Mouse (Mus musculus) stomach, embryonic 16.5 days (tissue): ENCODE measurements around the gene Hk1. TPM values are rescaled to one million over a fixed set of nuclear protein-coding genes. Genes with fewer than 3 reads are reported as not detected.
A peak's percentile ranks its signal among the peaks of the same experiment; 100 is the strongest.

Source experiments
- ATAC-seq: fragments of 200-750 bp; cut with Nextera tagmentation; 2 replicates; pipeline ENCODE4 v1.8.0; 2017; ENCODE audit warnings: moderate number of reproducible peaks, moderate TSS enrichment; ENCODE audit not compliant: insufficient read depth, low FRiP score
- H3K27ac ChIP-seq: fragments of 300-500 bp; sonication (generic); 2 replicates; pipeline ENCODE4 v1.5.1; 2014; ENCODE audit warnings: low read length
- H3K27me3 ChIP-seq: fragments of 300-500 bp; sonication (generic); 2 replicates; pipeline ENCODE4 v1.6.1; 2014; ENCODE audit warnings: low read length, control low read depth, mixed read lengths; ENCODE audit not compliant: control insufficient read depth, insufficient read depth
- H3K36me3 ChIP-seq: fragments of 300-500 bp; sonication (generic); 2 replicates; pipeline ENCODE4 v1.6.1; 2014; ENCODE audit warnings: low read length; ENCODE audit not compliant: control insufficient read depth, insufficient read depth
- H3K4me1 ChIP-seq: fragments of 300-500 bp; sonication (generic); 2 replicates; pipeline ENCODE4 v1.6.1; 2014; ENCODE audit warnings: low read length, control low read depth, mixed read lengths; ENCODE audit not compliant: control insufficient read depth, insufficient read depth
- H3K4me2 ChIP-seq: fragments of 300-500 bp; sonication (generic); 2 replicates; pipeline ENCODE4 v1.6.1; 2014; ENCODE audit warnings: low read depth, low read length, mixed read lengths
- H3K4me3 ChIP-seq: fragments of 300-500 bp; sonication (generic); replicated peaks from 2 replicates; pipeline ENCODE4 v1.5.1; 2014; ENCODE audit warnings: mild to moderate bottlenecking, low read length
- H3K9ac ChIP-seq: fragments of 300-500 bp; sonication (generic); 2 replicates; pipeline ENCODE4 v1.6.1; 2014; ENCODE audit warnings: low read length
- H3K9me3 ChIP-seq: fragments of 300-500 bp; sonication (generic); replicated peaks from 2 replicates; pipeline ENCODE4 v1.6.1; 2016; ENCODE audit warnings: low read length, control low read depth; ENCODE audit not compliant: control insufficient read depth
- WGBS: fragments of 180-500 bp; shearing (Covaris S2); extraction: QIAGEN DNeasy Blood & Tissue Kit; methylation state at CpG from one replicate; pipeline ENCODE4 v1.1.7; 2014; 5-methylcytosine and 5-hydroxymethylcytosine counted together
- polyA plus RNA-seq: library from polyadenylated mRNA; unstranded; fragments of >200 nt; fragmentation: Nextera tagmentation; extraction: Ambion mirVana; gene quantifications from 2 replicates; pipeline ENCODE4 v1.2.1, GENCODE M21; 2015

The Hk1 gene
- polyA plus RNA-seq, 1 experiment from 2014 or later, result 55.0 TPM

DNA sequence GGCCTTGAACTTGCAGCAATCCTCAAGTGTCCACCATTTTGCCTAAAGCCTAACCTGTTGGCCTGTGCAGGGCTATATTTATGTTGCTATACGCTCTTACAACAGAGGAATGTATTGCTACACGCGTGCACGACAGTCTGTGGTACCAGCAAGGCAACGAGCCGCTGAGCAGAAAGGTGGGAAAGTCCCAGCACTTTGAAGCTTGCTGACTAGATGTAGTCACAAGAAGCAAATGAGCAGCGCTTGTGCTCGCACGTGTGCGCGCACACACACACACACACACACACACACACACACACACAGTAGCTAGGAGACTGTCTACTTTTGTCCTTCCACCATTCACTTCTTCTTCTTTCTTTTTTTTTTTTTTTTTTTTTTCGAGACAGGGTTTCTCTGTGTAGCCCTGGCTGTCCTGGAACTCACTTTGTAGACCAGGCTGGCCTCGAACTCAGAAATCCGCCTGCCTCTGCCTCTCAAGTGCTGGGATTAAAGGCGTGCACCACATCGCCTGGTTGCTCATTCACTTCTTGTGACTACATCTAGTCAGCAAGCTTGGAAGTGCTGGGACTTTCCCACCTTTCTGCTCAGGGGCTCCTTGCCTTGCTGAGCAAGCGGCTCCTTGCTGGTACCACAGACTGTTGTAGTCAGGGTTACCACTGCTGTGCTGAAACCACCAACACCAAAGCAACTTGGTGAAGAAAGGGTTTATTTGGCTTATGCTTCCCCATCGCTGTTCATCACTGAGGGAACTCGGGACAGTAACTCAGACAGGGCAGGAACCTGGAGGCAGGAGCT, 102.0 kb downstream of the Hk1 start:
- no peak for ATAC-seq
- Histone ChIP-seq H3K27me3 (no peaks in the 10 kb centered on the region), H3K27ac (no peak overlapping the region), H3K4me3 (no peak overlapping the region), H3K9me3 (no peaks in the 10 kb centered on the region), H3K4me1 (no peaks in the 10 kb centered on the region), H3K9ac (no peak overlapping the region), H3K4me2 (no peak overlapping the region), H3K36me3 (peaks cover 28% of the 10 kb centered on the region)
- 93% methylated on average over 18 of the region's 19 CpGs for WGBS

DNA sequence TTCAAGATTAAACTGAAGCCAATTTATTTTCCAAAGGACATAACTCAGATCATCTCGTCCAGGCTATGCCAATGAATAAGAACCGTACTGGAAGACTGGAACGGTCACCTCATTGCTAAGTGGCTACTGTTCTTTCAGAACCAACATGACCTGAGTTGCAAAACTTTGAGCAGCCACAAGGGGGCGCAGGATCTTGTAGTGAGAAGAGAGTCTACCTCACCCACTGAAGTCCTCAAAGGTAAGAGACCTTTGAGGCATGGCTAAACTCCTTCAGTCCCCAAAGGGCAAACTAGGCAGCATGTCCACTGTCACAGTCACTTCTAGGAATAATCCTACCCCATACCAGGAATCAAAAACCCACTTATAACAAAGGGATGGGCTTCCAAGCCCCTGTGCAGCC, 104.5 kb downstream of the Hk1 start:
- no peaks in the 10 kb centered on the region for H3K4me1 ChIP-seq
- H3K9ac ChIP-seq, result no peak overlapping the region
- H3K9me3 ChIP-seq, result no peaks in the 10 kb centered on the region
- H3K27me3 ChIP-seq, result no peaks in the 10 kb centered on the region
- ATAC-seq, result no peak
- H3K4me2 ChIP-seq, result no peak overlapping the region
- peaks cover 16% of the 10 kb centered on the region for H3K36me3 ChIP-seq
- 26% methylated on average over 4 of the region's 4 CpGs for WGBS
- H3K4me3 ChIP-seq, result no peak overlapping the region
- no peak overlapping the region for H3K27ac ChIP-seq

DNA sequence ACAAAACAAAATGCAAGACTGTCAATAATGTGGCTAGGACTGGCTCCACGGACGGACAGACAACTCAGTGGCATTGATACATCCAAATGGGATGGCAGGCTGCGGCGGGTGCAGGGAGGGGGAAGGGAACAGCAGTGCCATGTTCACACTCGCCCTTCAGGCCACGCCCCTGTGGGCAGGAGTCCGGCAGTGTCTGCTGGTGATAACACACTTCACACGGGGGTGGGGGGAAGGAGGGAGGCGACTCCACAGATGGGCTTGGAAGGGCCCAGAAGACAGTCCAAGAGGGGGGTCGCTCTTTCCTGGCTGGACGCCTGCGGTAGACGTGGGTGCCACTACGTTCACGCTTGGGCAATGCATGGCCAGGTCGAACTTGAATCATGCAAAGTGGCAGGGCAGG, 110.4 kb downstream of the Hk1 start:
- H3K4me2 ChIP-seq, result no peak overlapping the region
- no peak overlapping the region for H3K4me3 ChIP-seq
- peaks cover 13% of the 10 kb centered on the region; the same call in 1 of the 2 replicates for H3K36me3 ChIP-seq
- no peak overlapping the region for H3K27ac ChIP-seq
- H3K9me3 ChIP-seq, result no peaks in the 10 kb centered on the region
- ATAC-seq, result no peak
- H3K4me1 ChIP-seq, result no peaks in the 10 kb centered on the region
- no peaks in the 10 kb centered on the region for H3K27me3 ChIP-seq
- 70% methylated on average over 16 of the region's 16 CpGs for WGBS
- H3K9ac ChIP-seq, result no peak overlapping the region

DNA sequence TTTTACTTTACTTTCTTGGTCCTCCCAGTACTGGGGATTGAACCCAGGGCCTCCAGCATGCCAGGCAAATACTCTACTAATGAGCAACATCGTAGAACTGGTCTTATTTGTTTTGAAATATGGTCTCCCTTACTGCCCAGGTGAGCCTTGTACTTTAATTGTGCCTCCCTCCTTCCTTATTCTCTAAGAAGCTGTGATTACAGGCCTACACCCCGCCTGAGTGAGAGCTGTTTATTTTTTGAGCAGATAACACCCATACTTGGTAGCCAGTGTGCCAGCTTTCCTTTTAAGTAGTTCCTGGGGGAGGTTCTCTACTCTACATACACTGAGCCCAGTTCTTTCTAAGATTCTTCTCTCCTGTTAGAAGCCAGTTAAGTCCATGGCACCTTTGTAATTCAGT, 115.4 kb downstream of the Hk1 start:
- no peaks in the 10 kb centered on the region for H3K36me3 ChIP-seq
- no peak overlapping the region for H3K4me3 ChIP-seq
- H3K4me2 ChIP-seq, result no peak overlapping the region
- H3K27ac ChIP-seq, result no peak overlapping the region
- no peak overlapping the region for H3K9ac ChIP-seq
- no peaks in the 10 kb centered on the region for H3K9me3 ChIP-seq
- no peaks in the 10 kb centered on the region for H3K4me1 ChIP-seq
- ATAC-seq, result 0 out of 2 replicates have a peak, but pooled peaks have one; percentile 35
- WGBS, result 27% methylated on average over 2 of the region's 2 CpGs
- no peaks in the 10 kb centered on the region for H3K27me3 ChIP-seq

- Histone ChIP-seq H3K9ac (no peak overlapping the region), H3K27ac (no peak overlapping the region), H3K4me1 (no peaks in the 10 kb centered on the region), H3K27me3 (no peaks in the 10 kb centered on the region), H3K4me2 (no peak overlapping the region), H3K4me3 (no peak overlapping the region), H3K9me3 (no peaks in the 10 kb centered on the region), H3K36me3 (no peaks in the 10 kb centered on the region)
- WGBS, result 17% methylated on average over 18 of the region's 18 CpGs
- peak; percentile 79 for ATAC-seq
Measured at GRCm38 (mm10) chr10:62261115-62261886, 118.4 kb downstream of the Hk1 start.

- Histone ChIP-seq H3K36me3 (no peaks in the 10 kb centered on the region), H3K27me3 (no peaks in the 10 kb centered on the region), H3K4me1 (no peaks in the 10 kb centered on the region), H3K27ac (no peak overlapping the region), H3K4me3 (no peak overlapping the region), H3K4me2 (no peak overlapping the region), H3K9me3 (no peaks in the 10 kb centered on the region), H3K9ac (no peak overlapping the region)
- 81% methylated on average over 5 of the region's 5 CpGs for WGBS
- ATAC-seq, result no peak
Measured at GRCm38 (mm10) chr10:62258298-62258697, 121.4 kb downstream of the Hk1 start.

DNA sequence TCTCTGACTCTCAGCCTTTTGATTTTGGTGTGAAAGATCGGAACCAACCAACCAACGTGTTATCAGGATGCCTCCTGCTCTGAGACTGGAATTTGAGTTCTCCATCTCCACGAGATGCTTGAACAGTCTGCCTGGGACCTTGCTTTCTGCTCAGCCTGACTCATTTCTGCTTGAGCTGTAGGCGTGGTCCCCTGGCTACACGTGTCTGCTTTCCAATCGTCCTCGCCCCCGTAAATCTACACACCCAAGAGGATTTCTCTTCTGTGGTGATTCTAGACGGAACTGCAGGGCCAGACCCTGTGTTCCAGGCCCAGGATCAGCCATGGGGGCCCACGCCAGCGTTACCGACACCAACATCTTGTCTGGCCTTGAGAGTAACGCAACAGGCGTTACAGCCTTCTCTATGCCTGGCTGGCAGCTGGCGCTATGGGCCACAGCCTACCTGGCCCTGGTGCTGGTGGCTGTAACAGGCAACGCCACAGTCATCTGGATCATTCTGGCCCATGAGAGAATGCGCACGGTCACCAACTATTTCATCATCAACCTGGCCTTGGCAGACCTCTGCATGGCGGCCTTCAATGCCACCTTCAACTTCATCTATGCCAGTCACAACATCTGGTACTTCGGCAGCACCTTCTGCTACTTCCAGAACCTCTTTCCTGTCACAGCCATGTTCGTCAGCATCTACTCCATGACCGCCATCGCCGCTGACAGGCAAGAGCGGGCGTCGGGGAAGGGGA, 127.0 kb downstream of the Hk1 start:
- H3K4me2 ChIP-seq, result no peak overlapping the region
- no peak overlapping the region for H3K27ac ChIP-seq
- no peak for ATAC-seq
- WGBS, result 81% methylated on average over 27 of the region's 27 CpGs
- peaks cover 6% of the 10 kb centered on the region; the same call in 1 of the 2 replicates for H3K4me1 ChIP-seq
- H3K36me3 ChIP-seq, result no peaks in the 10 kb centered on the region
- no peak overlapping the region for H3K9ac ChIP-seq
- H3K4me3 ChIP-seq, result no peak overlapping the region
- no peaks in the 10 kb centered on the region for H3K9me3 ChIP-seq
- H3K27me3 ChIP-seq, result no peaks in the 10 kb centered on the region

DNA sequence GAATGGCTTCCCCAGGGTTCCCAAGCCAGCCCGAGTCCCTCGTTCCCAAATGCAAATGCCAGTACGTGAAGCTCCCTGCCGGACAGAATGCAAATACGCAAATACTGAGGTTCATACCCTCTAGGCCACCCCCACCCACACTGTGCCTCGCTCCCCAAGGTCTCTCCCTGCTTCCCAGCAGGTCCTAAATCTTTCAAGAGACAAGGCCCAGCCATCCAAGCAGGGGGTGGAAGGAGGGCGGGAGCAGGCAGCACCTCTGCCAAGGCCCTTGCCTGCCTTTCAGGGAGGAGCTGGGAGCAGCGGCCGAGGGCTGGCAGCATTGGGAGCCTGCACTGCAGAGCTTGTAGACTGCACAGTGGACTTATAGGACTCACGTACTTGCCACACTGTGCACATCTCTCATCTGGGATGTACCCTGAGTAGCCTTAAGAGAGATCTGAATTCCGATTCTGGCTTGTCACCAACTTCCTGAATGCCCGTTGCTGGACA, 127.7 kb downstream of the Hk1 start, which contains the start of gene Tacr2:
TSS of gene Tacr2 (plus strand) at position 439 of the 489 bp plus-strand sequence.
- no peaks in the 10 kb centered on the region for H3K36me3 ChIP-seq
- no peak for ATAC-seq
- no peak within 1 kb of the TSS for H3K27ac ChIP-seq
- 53% methylated on average over 12 of the region's 12 CpGs for WGBS
- 0 out of 2 replicates have a peak within 1 kb of the TSS, but pooled peaks have one; percentile 18 for H3K9ac ChIP-seq
- no peaks in the 10 kb centered on the region for H3K27me3 ChIP-seq
- no peaks in the 10 kb centered on the region for H3K9me3 ChIP-seq
- no peak within 1 kb of the TSS for H3K4me2 ChIP-seq
- H3K4me1 ChIP-seq, result peaks cover 9% of the 10 kb centered on the region; the same call in 1 of the 2 replicates
- no peak within 1 kb of the TSS for H3K4me3 ChIP-seq
